Mouse (Mus musculus) myocyte (in vitro differentiated cells): ENCODE results near the gene Neu1.
"Not testable (repeated sequence)": the region's sequence is repeated elsewhere in the genome, so short reads cannot be mapped to it uniquely, and the experiment has no call there.

Experiments used
- MAX ChIP-seq: IDR thresholded peaks from one replicate; pipeline ENCODE4 v1.6.1; 2011; ENCODE audit warnings: low read depth, mild to moderate bottlenecking, control low read depth
- MYOG ChIP-seq, 3 experiments: IDR thresholded peaks; one replicate each; pipeline ENCODE4 v1.6.1; 2011; ENCODE audit warnings: control low read depth in 2 of 3, low read depth in 2 of 3, mild to moderate bottlenecking in 2 of 3; ENCODE audit not compliant: insufficient read length in 2 of 3, control insufficient read depth in 1 of 3, insufficient read depth in 1 of 3
- POLR2A ChIP-seq: IDR thresholded peaks from one replicate; pipeline ENCODE4 v1.6.1; 2011; ENCODE audit warnings: low read depth, mild to moderate bottlenecking, control low read depth, moderate library complexity; ENCODE audit not compliant: insufficient read length
- REST ChIP-seq: IDR thresholded peaks from one replicate; pipeline ENCODE4 v1.6.1; 2011; ENCODE audit warnings: mild to moderate bottlenecking, control low read depth, moderate library complexity; ENCODE audit not compliant: insufficient read depth, insufficient read length

GRCm38 (mm10) chr17:34901948-34902347 is 29.1 kb upstream of the Neu1 start:
- TF ChIP-seq MYOG (IDR thresholded peaks at IDR 0.05; ENCODE audit: control insufficient read depth in 1 of 3, insufficient read depth in 1 of 3, insufficient read length in 2 of 3, low read depth in 2 of 3); MAX; POLR2A; REST: not testable (repeated sequence)
